Mouse (Mus musculus) CH12.LX (cell line): ENCODE measurements around the gene Tbx21.

ENCODE experiments used
- CTCF ChIP-seq, 2 experiments: IDR thresholded peaks in 1 of 2; conservative IDR thresholded peaks in 1 of 2; 2 replicates each; pipeline ENCODE4 v1.5.1; 2011 to 2012; ENCODE audit warnings: low read depth in 2 of 2, low read length in 2 of 2, improper control_type of control experiment in 1 of 2, inconsistent platforms in 1 of 2, mild to moderate bottlenecking in 1 of 2, moderate library complexity in 1 of 2
- EP300 ChIP-seq: IDR thresholded peaks from 2 replicates; pipeline ENCODE4 v1.6.1; 2011; ENCODE audit warnings: low read length, improper control_type of control experiment
- KAT2A ChIP-seq: IDR thresholded peaks from 2 replicates; pipeline ENCODE4 v1.6.1; 2012; ENCODE audit warnings: low read length, improper control_type of control experiment, inconsistent platforms; ENCODE audit not compliant: insufficient replicate concordance
- MAFK ChIP-seq: IDR thresholded peaks from 2 replicates; pipeline ENCODE4 v1.6.1; 2011; ENCODE audit warnings: low read length, improper control_type of control experiment; ENCODE audit not compliant: insufficient replicate concordance
- MXI1 ChIP-seq: IDR thresholded peaks from 2 replicates; pipeline ENCODE4 v1.6.1; 2011; ENCODE audit warnings: mild to moderate bottlenecking, low read depth, low read length, improper control_type of control experiment
- MYC ChIP-seq: IDR thresholded peaks from 2 replicates; pipeline ENCODE4 v1.6.1; 2011; ENCODE audit warnings: low read depth, mild to moderate bottlenecking, improper control_type of control experiment, low read length
- NELFE ChIP-seq: IDR thresholded peaks from 2 replicates; pipeline ENCODE4 v1.6.1; 2011; ENCODE audit warnings: low read depth, low read length, improper control_type of control experiment
- NRF1 ChIP-seq: IDR thresholded peaks from 2 replicates; pipeline ENCODE4 v1.6.1; 2014; ENCODE audit warnings: low read depth, mild to moderate bottlenecking, inconsistent platforms, low read length, improper control_type of control experiment, moderate library complexity
- POLR2A ChIP-seq: IDR thresholded peaks from 2 replicates; pipeline ENCODE4 v1.6.1; 2011; ENCODE audit warnings: low read depth, mild to moderate bottlenecking, improper control_type of control experiment, low read length
- SMC3 ChIP-seq: IDR thresholded peaks from 2 replicates; pipeline ENCODE4 v1.6.1; 2011; ENCODE audit warnings: low read depth, low read length, improper control_type of control experiment
- TBP ChIP-seq: conservative IDR thresholded peaks from 2 replicates; pipeline ENCODE4 v1.6.1; 2011; ENCODE audit warnings: low read depth, low read length, improper control_type of control experiment
- USF1 ChIP-seq: IDR thresholded peaks from 2 replicates; pipeline ENCODE4 v1.6.1; 2014; ENCODE audit warnings: low read depth, mild to moderate bottlenecking, inconsistent platforms, low read length, improper control_type of control experiment
- ZC3H11A ChIP-seq: IDR thresholded peaks from 2 replicates; pipeline ENCODE4 v1.6.1; 2012; ENCODE audit warnings: low read depth, mild to moderate bottlenecking, inconsistent platforms, low read length, improper control_type of control experiment
- ZNF384 ChIP-seq: IDR thresholded peaks from 2 replicates; pipeline ENCODE4 v1.6.1; 2012; ENCODE audit warnings: low read depth, low read length, improper control_type of control experiment, inconsistent platforms

DNA sequence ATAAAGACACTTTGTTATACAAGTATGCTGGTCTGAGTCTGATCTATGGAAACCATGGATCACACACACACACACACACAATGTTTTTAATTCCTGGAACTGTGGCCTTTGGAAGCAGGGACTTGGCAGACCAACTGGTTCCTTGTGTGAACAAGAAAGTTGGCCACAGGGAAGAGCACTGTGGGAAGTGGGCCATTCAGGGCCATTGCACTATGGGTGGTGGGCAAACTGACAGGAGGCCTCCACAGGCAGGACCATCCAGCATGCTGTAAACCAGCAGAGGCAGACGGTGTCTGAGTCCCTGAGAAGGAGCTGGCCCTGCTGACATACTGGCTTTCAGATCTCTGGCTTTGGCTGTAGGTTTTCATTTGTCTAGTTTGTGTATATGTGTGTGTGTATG is 45.8 kb downstream of the Tbx21 start:
- no peak for TF ChIP-seq KAT2A
- TF ChIP-seq CTCF (conservative IDR thresholded peaks at IDR 0.05 in 1 of 2, IDR thresholded peaks at IDR 0.05 in 1 of 2; ENCODE audit: low read depth in 2 of 2, low read length in 2 of 2): no peak
- no peak for TF ChIP-seq ZC3H11A
- TF ChIP-seq USF1: no peak
- no peak for TF ChIP-seq NELFE
- no peak for TF ChIP-seq NRF1
- no peak for TF ChIP-seq SMC3
- no peak for TF ChIP-seq TBP
- no peak for TF ChIP-seq MXI1
- TF ChIP-seq EP300: no peak
- TF ChIP-seq MAFK: no peak
- TF ChIP-seq POLR2A: no peak
- no peak for TF ChIP-seq MYC
- TF ChIP-seq ZNF384: no peak
